Mouse (Mus musculus) brain, embryonic 18.5 days (tissue): ENCODE measurements around the gene Kcnk10.

Experiments
- DNase-seq: peaks from one replicate; pipeline ENCODE4 v3.0.0-alpha.2; 2012; ENCODE audit warnings: low read depth, low spot score

Kcnk10 gene

DNA sequence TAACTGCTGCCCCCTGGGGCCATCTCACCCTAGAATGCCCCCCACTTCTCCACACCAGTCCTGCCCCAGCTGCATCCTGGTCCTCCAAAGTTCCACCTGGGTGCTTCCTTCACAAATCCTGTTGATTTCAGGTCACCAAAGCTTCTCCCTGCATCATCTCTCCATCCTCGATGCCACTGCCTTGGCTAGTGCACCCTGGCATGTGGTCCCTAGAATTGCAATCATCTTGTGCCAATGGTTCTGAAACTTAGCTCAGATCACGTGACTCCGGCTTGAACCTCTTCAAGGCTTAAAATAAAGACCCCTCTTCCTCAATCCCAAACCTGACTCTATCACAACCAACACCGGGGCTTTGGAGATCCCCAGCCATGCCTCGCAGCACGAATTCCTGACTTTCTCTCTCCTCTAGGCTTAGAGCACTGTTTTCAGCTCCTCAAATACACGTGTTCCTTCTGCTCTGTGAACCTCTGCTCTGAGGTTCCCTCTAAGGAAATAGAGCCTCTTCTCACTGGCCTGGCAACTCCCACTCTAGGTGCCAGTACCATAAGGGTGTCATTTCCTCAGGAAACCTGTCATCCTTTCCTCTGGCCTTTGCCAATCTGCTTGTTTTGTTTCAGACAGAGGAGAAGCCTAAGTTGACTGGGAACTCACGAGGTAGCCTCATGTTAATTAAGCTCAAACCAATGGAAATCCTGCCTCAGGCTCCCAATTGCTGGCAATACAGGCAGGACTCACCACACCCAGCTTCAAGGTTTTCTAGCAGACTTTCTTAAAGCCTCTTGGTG is 6.0 kb downstream of the Kcnk10 start:
- no peak for DNase-seq

DNA sequence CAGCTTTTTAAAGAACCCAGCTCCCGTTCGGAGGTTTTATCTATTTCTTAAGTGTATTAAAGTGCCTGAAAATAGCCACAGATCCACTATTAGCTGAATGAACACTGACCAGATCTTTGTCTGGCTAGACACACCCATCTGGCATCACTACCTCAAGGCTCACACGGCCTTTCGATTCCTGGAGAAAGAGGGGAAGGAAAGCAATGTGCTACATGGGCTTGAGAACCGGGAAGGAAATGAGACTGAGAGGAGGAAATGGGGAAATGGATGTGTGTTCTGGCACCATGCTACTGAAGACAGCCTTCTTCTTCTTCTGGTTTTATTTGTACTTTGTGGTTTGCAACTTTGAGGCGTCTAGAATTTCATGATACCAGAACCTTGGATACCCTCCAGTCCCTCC is 8.7 kb downstream of the Kcnk10 start:
- no peak for DNase-seq

DNA sequence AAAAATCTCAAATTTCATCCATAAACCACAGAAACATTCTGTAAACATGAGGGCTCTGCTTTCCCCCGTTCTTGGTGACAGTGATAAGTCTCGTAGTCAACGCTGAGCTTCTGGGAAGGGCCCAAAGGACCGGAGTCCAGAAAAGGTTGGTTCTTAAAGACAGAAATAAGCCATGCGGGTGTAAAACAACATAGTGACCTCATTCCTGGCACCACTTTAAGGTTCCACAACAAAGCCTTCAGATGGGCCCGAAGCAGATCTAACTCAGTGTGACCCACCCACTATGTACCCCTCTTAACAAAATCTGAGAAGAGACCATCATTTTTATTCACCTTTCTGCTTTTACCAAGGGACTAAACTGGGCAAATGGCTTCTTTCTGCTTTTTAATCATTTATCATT is 10.2 kb downstream of the Kcnk10 start:
- no peak for DNase-seq

DNA sequence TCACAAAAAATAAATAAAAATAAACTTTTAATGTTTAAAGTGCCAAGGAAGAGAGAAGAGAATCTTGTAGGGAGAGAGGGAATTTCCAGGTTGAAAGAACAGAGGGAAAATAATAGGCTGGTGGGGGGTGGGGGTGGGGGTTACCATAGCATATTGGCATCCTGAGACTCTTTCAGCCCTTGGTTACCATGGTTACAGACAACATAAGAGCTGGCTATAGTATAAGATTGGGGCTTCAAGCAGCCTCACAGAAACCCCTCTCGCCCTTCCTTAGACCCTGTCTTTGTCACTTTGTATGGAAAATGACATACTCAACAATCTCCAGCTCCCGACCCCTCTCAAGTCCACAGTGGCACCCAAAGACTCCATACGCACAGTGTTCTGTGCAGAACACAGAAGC is 13.7 kb downstream of the Kcnk10 start:
- DNase-seq, result no peak

DNA sequence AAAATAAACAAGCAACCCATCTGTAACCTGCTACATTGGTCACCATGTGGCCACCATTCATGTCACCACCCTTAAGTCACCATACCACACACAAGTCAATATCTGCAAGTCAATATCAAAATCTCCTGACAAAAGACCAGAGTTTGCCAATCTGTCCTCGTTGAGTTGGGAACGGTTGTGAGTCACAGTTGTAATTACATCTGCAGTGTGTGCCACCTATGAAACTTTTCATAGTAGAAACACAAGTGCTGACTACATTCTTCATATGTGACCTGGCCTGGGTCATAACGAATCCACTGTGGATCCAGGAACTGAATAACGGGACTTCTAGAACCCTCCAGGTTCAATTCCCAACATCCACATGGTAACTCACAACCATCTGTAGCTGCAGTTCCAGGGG is 14.8 kb downstream of the Kcnk10 start:
- no peak for DNase-seq

DNA sequence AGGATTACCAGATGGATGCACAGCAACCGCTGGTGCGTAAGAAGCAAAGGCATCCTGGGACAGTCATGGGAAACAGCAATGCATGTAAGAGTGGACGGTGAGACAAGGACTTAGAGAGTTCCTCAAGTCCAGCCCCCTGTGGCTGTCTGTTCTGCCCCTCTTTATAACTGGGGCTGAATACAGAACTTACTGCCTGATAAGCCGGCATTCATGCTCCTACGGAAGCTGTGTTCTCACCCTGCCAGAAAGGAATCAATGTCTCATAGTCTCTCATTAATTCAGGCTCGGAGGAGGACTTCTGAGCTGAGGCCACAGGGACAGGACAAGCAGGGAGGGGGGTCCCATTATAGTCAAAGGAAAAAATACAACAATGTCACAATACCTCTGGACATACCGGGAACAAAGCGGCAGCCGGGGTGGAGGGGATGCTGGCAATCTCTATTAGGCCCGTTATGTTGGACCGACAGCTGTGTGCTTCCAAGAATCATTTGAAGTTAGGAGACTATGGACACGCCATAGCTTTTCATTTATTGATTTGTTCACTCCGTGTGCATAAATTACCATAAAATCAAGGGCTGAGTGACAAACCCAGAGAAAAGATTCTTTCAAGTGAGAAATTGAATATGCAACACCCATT is 15.7 kb downstream of the Kcnk10 start:
- DNase-seq, result no peak

DNA sequence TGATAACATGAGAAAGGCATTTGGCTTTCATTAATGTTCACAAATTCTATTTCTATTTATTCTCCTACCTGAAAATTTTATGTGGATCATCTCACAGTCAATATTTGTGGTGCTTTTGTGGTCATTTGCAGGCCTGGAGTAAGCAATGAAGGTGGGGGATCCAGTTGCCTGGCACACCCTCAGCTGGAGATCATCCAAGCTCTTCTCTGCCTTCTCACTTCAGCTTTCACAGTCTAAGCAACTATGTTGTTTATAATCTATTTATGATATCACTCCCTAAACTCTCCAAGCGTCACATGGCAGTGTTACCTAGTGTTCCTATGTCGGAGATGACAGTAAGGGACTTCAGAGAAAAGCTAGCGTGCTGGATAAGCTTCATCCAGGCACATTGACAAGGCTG is 18.1 kb downstream of the Kcnk10 start:
- no peak for DNase-seq

DNA sequence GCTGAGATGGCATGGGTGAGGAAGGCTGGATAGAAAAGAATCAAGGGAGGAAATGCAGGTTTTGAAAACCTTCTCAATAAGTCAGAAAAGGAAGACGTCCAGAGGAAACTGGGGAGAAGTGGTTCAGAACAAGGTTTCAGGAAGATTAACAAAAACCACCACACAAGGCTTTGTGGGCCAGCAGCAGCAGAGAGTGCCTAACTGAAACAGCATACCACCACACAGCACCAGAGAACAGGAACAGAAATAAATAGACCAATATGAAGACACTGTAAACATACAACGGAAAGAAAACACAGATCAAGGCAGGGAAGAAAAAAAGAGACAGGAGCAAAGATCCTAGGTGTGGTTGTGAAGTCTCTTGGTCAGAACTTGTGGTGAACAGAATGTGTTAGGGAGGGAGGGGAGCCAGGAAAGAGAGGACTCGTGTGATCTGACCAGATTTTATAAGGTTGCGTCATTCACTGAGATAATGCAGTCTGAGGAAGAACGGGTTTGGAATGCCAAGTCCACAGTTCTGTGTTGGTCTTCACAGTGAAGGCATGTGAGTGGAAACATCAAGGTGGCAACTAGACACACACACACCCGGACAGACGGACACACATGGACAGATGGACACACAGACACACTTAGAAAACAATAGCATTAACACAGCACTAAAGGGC is 21.0 kb downstream of the Kcnk10 start:
- DNase-seq, result no peak

DNA sequence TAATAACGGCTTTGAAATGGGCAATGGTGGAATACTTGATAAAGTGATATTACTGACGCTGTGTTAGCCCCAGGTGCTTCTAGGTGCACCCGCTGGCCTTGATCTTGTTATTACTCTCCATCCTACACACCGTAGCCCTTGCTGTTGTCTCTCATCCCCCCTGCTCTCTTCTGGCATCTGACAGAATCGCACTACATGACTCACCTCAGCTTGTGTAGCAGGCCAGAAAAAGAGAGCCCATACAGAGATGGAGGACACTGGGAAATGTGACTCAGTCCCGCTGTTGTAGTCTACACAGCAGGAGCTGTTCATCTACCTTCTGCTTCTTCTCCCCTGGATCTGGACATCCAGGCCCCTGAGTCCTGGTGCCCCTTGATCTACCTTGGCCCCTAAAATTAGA is 28.1 kb downstream of the Kcnk10 start:
- no peak for DNase-seq

DNA sequence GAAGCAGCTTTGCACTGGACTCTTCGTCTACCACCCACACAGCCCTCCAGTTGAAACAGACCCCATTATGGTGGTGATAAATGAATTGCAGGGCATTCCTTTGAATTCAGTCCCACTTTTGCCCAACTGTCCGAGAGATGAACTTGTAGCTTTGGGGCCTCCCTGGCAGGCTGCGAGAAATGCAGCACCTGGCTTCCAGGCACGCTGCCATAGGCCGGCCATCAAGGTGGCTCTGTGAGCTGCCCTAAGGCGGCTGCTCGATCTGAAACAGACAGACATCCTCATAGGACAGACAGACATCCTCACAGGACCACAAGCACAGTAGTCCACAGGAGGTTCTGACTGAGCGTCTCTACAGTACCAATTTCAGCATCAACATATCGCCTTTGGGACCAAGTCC is 30.0 kb downstream of the Kcnk10 start:
- no peak for DNase-seq

DNA sequence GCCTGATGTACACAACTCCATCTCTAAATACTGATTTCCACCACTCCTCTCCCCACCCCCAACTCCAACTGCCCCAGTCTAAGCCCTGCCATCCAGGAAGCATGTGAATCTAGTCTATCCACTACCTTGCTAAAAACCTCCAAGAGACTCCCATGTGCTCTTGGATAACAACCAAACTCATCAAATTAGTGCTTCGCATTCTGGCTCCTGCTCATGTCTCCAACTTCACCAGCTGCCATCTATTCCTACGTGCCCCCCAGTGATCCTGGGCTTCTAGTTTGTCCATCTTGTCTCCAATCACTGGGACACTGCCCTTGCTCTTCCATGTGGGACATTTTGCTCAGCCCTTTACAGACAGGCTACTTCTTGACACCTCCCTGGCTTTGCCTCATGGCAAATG is 32.2 kb downstream of the Kcnk10 start:
- DNase-seq, result no peak

DNA sequence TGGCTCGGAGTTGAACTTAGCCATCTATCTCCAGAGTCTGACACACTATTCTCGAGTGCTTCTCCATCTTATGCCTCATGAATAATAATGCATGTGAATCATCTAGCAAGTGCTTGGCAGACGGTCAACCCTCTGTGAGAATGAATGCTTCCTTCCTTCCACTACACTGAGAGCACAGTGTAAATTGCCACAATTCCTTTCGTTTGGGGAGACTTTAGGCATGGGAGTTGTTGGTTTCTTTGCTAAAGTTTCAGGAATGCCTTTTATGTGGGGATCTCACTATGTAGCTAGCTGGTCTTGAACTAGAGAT is 32.9 kb downstream of the Kcnk10 start:
- DNase-seq, result no peak

DNA sequence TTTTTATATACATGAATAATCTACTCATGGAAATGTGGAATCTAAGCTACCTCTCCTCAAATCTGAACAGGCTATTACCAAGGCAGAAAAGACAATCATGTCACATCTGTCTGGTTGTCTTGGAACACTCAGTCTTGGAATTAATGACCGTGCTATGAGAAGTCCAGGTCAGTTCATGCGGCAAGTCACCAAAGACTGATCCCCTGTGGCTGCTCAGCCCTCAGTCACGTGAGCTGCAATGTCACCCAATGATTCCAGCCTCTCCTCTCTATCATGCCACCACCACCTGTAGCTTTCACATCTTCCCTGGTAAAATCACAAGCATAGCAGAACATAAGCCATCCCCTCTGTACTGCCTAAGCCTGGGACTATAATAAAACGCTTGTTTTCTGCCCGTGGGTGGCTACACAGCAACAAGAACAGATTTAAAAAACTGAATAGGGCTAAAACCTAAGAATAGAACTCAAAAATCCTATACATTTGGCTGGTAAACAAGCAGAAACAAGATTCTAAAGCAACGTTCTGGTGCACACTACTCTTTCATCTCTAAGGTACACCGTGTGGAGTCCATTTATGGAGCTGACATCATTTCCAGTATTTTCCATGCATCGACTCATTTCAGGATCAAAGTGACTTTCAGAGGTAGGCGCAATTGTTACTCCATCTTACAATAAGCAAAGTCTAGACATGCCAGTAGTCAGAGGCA is 33.4 kb downstream of the Kcnk10 start:
- DNase-seq, result no peak

DNA sequence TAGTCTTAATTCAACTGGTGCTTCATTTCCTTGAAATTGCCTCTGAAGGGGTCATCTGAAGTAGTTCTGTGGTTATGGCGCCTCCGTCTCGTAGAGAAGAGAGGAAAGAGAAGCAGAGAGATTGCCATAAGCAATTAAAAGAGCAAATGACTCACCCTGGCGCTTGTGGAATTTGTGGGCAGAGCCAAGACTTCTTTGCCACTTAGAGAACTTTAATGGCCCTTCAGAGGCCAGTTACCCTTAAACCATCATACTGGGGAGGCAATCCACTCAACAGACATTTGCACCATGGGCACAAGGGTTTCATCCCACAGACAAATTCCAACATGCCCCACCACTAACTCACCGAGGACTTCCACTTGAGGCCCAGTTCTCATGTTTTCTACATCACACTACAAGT is 41.4 kb downstream of the Kcnk10 start:
- DNase-seq, result no peak

DNA sequence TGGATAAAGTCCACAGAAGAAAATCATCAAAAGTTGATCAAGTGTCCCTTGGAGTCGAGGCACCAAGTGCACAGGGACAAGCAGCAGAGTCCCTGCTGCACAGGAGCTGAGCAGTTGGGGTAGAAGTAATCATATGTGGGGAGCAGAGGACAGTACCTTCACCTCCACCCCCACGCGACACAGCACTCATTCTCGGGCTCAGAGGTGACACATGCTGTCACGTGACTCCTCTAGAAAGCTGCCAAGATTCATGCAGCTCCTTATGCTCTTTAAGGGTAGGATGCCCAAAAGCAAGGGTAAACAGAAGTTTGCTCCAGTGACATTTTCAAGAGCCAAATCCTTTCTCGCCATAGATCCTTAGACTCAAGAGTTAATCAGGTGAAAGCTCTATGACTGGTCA is 42.1 kb downstream of the Kcnk10 start:
- DNase-seq, result no peak

DNA sequence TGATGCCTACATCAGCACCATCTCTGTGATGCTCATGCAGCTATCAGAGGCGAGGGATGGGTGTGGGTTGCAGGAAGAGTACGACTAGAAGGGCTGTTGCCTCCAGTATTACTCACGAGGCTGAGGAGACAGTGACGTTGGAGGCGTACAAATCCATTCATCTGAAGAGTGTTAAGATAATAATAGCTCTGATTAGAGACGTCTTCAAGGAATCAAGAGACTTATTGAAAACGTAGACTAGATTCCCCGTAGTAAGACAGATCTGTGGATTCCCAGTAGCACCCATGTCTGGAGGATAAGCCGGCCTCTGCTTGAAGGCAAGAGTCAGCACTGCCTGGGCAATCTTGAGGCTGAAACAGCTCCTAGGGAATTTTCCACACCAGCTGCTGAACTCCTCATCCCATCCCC is 42.6 kb downstream of the Kcnk10 start:
- no peak for DNase-seq

DNA sequence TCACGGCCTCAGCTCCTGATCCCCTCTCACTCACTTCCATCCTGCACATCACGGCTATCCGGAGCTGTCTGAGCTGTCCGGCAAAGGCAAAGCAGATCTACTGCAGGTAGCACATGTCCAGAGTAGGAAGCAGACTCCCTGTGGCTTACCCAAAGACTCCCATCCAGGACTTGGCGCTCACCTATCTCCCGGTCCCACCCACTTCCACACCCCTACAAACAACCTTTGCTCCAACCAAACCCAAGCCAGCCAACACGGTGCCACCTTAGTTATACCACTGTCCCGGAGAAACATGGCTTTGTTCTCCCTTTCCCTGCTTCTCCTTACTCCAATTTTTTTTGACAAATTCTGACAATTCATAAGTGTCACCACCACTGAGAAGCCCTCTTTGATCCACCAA is 49.5 kb downstream of the Kcnk10 start:
- DNase-seq, result no peak

DNA sequence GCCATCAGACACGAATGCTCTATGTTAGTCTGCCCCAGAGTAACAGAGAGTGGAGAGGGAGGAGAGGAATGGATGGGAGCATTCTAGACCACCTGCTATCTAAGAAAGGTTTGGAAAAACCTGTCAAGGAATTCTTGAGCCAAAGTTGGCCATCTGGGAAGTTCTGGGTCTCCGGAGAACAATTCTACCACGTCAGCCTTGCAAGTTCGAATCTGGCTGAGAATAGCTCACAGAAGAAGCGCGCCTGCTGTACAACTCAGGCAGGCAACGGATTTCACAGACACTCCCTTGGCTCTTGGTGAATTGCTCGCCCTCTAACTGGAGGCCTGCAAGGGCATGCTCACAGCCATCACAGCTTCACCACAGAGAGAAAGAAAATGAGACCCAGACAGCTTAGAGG is 52.7 kb downstream of the Kcnk10 start:
- no peak for DNase-seq

DNA sequence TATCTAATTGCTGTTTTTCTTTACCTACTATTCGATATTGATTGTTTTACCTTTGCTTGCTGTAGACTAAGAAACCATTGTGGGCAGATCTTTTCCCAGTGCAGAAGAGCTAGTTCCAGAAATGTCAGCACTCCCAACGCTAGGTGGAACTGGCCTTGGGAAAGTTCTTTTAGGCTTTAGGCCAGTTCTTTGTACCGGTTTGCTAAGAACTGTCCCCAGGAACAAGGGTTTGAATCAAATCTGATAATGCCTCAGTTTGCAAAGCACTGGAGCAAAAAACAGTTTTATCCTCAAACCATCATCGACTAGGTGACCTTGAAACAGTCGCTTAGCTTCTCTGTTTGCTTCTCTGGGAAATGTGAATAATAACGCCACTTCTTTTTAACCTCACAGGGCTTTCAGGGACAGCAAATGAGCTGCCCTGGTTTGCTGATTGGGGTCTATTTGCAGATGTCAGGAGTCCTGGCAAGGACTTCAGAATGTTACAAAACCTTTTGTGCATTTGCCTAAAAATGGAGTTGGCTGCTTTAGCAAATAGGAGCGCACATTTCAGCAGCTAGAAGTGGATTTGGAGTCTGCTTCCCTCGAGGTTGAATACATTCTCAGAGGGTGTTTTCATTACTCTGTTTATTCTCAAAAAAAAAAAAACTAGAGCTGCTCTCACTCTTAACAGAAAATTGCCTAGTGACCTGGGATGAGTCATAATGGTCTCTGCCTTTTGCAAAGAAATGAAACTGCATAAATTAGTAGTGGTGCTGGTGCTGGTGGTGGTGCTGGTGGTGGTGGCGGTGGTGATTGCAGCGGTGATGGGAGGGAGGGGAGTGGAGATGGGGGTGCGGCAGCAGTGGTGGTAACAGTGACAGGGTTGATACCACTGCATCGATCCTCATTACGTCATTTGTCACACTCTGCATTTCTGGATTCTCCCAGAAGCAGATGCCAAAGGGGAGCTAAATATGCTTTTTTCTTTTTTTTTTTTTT is 53.5 kb downstream of the Kcnk10 start:
- DNase-seq, result no peak

DNA sequence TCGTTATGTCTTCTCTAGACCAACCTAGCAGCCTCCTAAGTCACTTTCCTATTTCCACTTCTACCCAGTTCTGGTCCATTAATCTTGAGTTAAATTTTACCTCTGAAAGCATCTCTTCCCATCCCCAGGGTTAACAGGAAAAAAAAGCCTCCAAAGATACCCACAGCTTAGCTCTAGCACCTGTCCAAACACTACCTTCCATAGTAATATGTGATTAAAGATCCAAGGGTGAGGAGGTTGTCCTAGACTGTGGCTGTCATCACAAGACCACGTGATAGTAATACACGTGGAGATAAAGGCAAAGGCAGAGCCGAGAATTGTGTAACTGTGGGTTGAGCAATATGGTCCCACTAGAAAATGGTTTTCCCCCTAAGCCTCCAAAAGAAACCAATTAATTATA is 56.8 kb downstream of the Kcnk10 start:
- no peak for DNase-seq

DNA sequence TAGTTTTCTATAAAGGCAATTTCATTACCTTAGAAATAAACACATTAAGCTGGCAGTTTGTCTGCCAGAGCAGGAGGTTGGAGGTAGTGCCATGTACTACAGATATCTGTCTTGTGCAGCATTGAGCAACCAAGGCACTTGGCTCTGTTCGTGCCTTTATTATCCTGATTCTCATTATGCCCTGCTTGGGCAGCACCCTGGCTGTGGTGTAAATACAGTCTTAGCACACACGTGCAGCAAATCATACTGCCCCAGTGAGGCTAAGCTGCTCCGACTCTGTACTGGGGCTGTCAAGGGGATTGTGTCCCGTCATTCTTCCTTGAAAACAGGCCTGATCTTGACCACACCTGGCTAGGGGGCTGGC is 57.6 kb downstream of the Kcnk10 start:
- DNase-seq, result no peak
